Mouse (Mus musculus): Measurements from ENCODE around the gene St6galnac5. TPM values are rescaled to one million over a fixed set of nuclear protein-coding genes. Genes with fewer than 3 reads are reported as not detected.

The St6galnac5 gene
- polyA plus RNA-seq, 1 experiment = 1.4 TPM

- WGBS = 61% methylated on average over 16 of the region's 16 CpGs
- H3K27ac ChIP-seq (ENCODE audit: insufficient read depth, low read depth, low read length) = no peak overlapping the region
These were observed 12.2 kb downstream of the St6galnac5 start for GRCm38 (mm10) chr3:152969774-152970347.

GRCm38 (mm10) chr3:152961855-152962376, 20.1 kb downstream of the St6galnac5 start:
- no peak overlapping the region for H3K27ac ChIP-seq (ENCODE audit: insufficient read depth, low read depth, low read length)
- no peak for DNase-seq
- WGBS = 64% methylated on average over 10 of the region's 10 CpGs
- no peaks in the 10 kb centered on the region for H3K36me3 ChIP-seq (ENCODE audit: control insufficient read depth, insufficient read depth, low read length)
- H3K4me1 ChIP-seq (ENCODE audit: control insufficient read depth, insufficient read depth, low read length) = no peaks in the 10 kb centered on the region
- H3K4me3 ChIP-seq (ENCODE audit: insufficient read depth, low read depth, low read length) = no peak overlapping the region
- TF ChIP-seq POLR2A (IDR thresholded peaks at IDR 0.05; ENCODE audit: low read depth, low read length) (no peak), CTCF (conservative IDR thresholded peaks at IDR 0.05; ENCODE audit: insufficient read depth, insufficient read length, low read depth, low read length) (no peak)
- no peaks in the 10 kb centered on the region for H3K27me3 ChIP-seq (replicated peaks; ENCODE audit: control insufficient read depth, insufficient read depth, low read length)

More at GRCm38 (mm10) chr3:152969774-152970347, 12.2 kb downstream of the St6galnac5 start:
- Histone ChIP-seq H3K36me3 (ENCODE audit: control insufficient read depth, insufficient read depth, low read length) (no peaks in the 10 kb centered on the region), H3K4me3 (ENCODE audit: insufficient read depth, low read depth, low read length) (no peak overlapping the region), H3K4me1 (ENCODE audit: control insufficient read depth, insufficient read depth, low read length) (no peaks in the 10 kb centered on the region), H3K27me3 (replicated peaks; ENCODE audit: control insufficient read depth, insufficient read depth, low read length) (no peaks in the 10 kb centered on the region)
- no peak for DNase-seq
- TF ChIP-seq CTCF (conservative IDR thresholded peaks at IDR 0.05; ENCODE audit: insufficient read depth, insufficient read length, low read depth, low read length) = no peak
- no peak for TF ChIP-seq POLR2A (IDR thresholded peaks at IDR 0.05; ENCODE audit: low read depth, low read length)

GRCm38 (mm10) chr3:152958358-152959150, 23.5 kb downstream of the St6galnac5 start:
- Histone ChIP-seq H3K27ac (ENCODE audit: insufficient read depth, low read depth, low read length) (no peak overlapping the region), H3K4me3 (ENCODE audit: insufficient read depth, low read depth, low read length) (no peak overlapping the region), H3K27me3 (replicated peaks; ENCODE audit: control insufficient read depth, insufficient read depth, low read length) (no peaks in the 10 kb centered on the region), H3K4me1 (ENCODE audit: control insufficient read depth, insufficient read depth, low read length) (no peaks in the 10 kb centered on the region), H3K36me3 (ENCODE audit: control insufficient read depth, insufficient read depth, low read length) (no peaks in the 10 kb centered on the region)
- TF ChIP-seq POLR2A (IDR thresholded peaks at IDR 0.05; ENCODE audit: low read depth, low read length) (no peak), CTCF (conservative IDR thresholded peaks at IDR 0.05; ENCODE audit: insufficient read depth, insufficient read length, low read depth, low read length) (peak; percentile 65)
- peak; percentile 58 for DNase-seq
- WGBS = 72% methylated on average over 11 of the region's 11 CpGs

GRCm38 (mm10) chr3:152956771-152957170, 25.3 kb downstream of the St6galnac5 start:
- 73% methylated on average over 4 of the region's 4 CpGs for WGBS
- no peak for DNase-seq

GRCm38 (mm10) chr3:152956038-152956437, 26.0 kb downstream of the St6galnac5 start:
- no peaks in the 10 kb centered on the region for H3K27me3 ChIP-seq (replicated peaks; ENCODE audit: control insufficient read depth, insufficient read depth, low read length)
- DNase-seq = no peak
- no peaks in the 10 kb centered on the region for H3K36me3 ChIP-seq (ENCODE audit: control insufficient read depth, insufficient read depth, low read length)
- H3K4me1 ChIP-seq (ENCODE audit: control insufficient read depth, insufficient read depth, low read length) = no peaks in the 10 kb centered on the region
- no peak overlapping the region for H3K27ac ChIP-seq (ENCODE audit: insufficient read depth, low read depth, low read length)
- TF ChIP-seq CTCF (conservative IDR thresholded peaks at IDR 0.05; ENCODE audit: insufficient read depth, insufficient read length, low read depth, low read length) = no peak
- TF ChIP-seq POLR2A (IDR thresholded peaks at IDR 0.05; ENCODE audit: low read depth, low read length) = no peak
- WGBS = 65% methylated on average over 5 of the region's 5 CpGs
- no peak overlapping the region for H3K4me3 ChIP-seq (ENCODE audit: insufficient read depth, low read depth, low read length)

More at GRCm38 (mm10) chr3:152956771-152957170, 25.3 kb downstream of the St6galnac5 start:
- no peak for TF ChIP-seq CTCF (conservative IDR thresholded peaks at IDR 0.05; ENCODE audit: insufficient read depth, insufficient read length, low read depth, low read length)
- TF ChIP-seq POLR2A (IDR thresholded peaks at IDR 0.05; ENCODE audit: low read depth, low read length) = no peak
- Histone ChIP-seq H3K4me1 (ENCODE audit: control insufficient read depth, insufficient read depth, low read length) (no peaks in the 10 kb centered on the region), H3K36me3 (ENCODE audit: control insufficient read depth, insufficient read depth, low read length) (no peaks in the 10 kb centered on the region), H3K27ac (ENCODE audit: insufficient read depth, low read depth, low read length) (no peak overlapping the region), H3K27me3 (replicated peaks; ENCODE audit: control insufficient read depth, insufficient read depth, low read length) (no peaks in the 10 kb centered on the region), H3K4me3 (ENCODE audit: insufficient read depth, low read depth, low read length) (no peak overlapping the region)

GRCm38 (mm10) chr3:152951634-152952545, 30.2 kb downstream of the St6galnac5 start:
- Histone ChIP-seq H3K4me1 (ENCODE audit: control insufficient read depth, insufficient read depth, low read length) (no peaks in the 10 kb centered on the region), H3K27me3 (replicated peaks; ENCODE audit: control insufficient read depth, insufficient read depth, low read length) (no peaks in the 10 kb centered on the region), H3K36me3 (ENCODE audit: control insufficient read depth, insufficient read depth, low read length) (no peaks in the 10 kb centered on the region), H3K4me3 (ENCODE audit: insufficient read depth, low read depth, low read length) (no peak overlapping the region), H3K27ac (ENCODE audit: insufficient read depth, low read depth, low read length) (no peak overlapping the region)
- DNase-seq = no peak
- WGBS = 61% methylated on average over 11 of the region's 11 CpGs
- TF ChIP-seq POLR2A (IDR thresholded peaks at IDR 0.05; ENCODE audit: low read depth, low read length) = no peak
